Mouse (Mus musculus) myocyte (in vitro differentiated cells): ENCODE measurements around the gene Cab39.

ENCODE experiments used
- CEBPB ChIP-seq: IDR thresholded peaks from 2 replicates; pipeline ENCODE4 v1.6.1; 2011; ENCODE audit warnings: mild to moderate bottlenecking, moderate library complexity; ENCODE audit not compliant: poor library complexity, insufficient read depth, severe bottlenecking
- POLR2A ChIP-seq: IDR thresholded peaks from one replicate; pipeline ENCODE4 v1.6.1; 2011; ENCODE audit warnings: low read depth, mild to moderate bottlenecking, control low read depth, moderate library complexity; ENCODE audit not compliant: insufficient read length
- POLR2AphosphoS2 ChIP-seq: IDR thresholded peaks from one replicate; pipeline ENCODE4 v1.6.1; 2011; ENCODE audit warnings: low read depth, control low read depth; ENCODE audit not compliant: insufficient read length
- REST ChIP-seq: IDR thresholded peaks from one replicate; pipeline ENCODE4 v1.6.1; 2011; ENCODE audit warnings: mild to moderate bottlenecking, control low read depth, moderate library complexity; ENCODE audit not compliant: insufficient read depth, insufficient read length
- SRF ChIP-seq: IDR thresholded peaks from one replicate; pipeline ENCODE4 v1.6.1; 2011; ENCODE audit warnings: low read depth; ENCODE audit not compliant: control insufficient read depth, insufficient read length
- USF1 ChIP-seq: IDR thresholded peaks from one replicate; pipeline ENCODE4 v1.6.1; 2011; ENCODE audit warnings: low read depth, mild to moderate bottlenecking, control low read depth, moderate library complexity

GRCm38 (mm10) chr1:85822239-85822638 is 29.0 kb downstream of the Cab39 start:
- TF ChIP-seq CEBPB: no peak
- no peak for TF ChIP-seq POLR2AphosphoS2
- no peak for TF ChIP-seq POLR2A
- no peak for TF ChIP-seq USF1
- no peak for TF ChIP-seq SRF
- TF ChIP-seq REST: no peak
